Mouse (Mus musculus): ENCODE data around the gene Gpr171.

GRCm38 (mm10) chr3:59063431-59063830 is 38.2 kb downstream of the Gpr171 start:
- TF ChIP-seq POLR2AphosphoS5 (IDR thresholded peaks at IDR 0.05; ENCODE audit: insufficient replicate concordance, low read depth, low read length) (no peak), CTCF (IDR thresholded peaks at IDR 0.05; ENCODE audit: low read depth, low read length) (no peak), TAL1 (conservative IDR thresholded peaks at IDR 0.05; ENCODE audit: low read depth, low read length) (no peak)
